Mouse (Mus musculus) granulocyte monocyte progenitor cell, adult 5-6 weeks (primary cell): ENCODE measurements around the gene Samd4. TPM values are rescaled to one million over a fixed set of nuclear protein-coding genes. Genes with fewer than 3 reads are reported as not detected.

Experiments used
- ATAC-seq: replicated peaks from 2 replicates; pipeline ENCODE4 v1.8.0; 2016; ENCODE audit warnings: mild to moderate bottlenecking, moderate TSS enrichment, inconsistent platforms; ENCODE audit not compliant: poor library complexity, severe bottlenecking
- total RNA-seq, 2 experiments: library from RNA; stranded (forward) in 1 of 2; stranded (reverse) in 1 of 2; fragments of 200-712, 200-1000 nt in 1 of 2; fragments of >200 nt in 1 of 2; fragmentation: Nextera tagmentation in 1 of 2; gene quantifications; 2 replicates each; pipeline ENCODE4 v1.2.3; 2014 to 2017

Samd4 gene
- total RNA-seq, 2 experiments from 2014 or later: not detected

DNA sequence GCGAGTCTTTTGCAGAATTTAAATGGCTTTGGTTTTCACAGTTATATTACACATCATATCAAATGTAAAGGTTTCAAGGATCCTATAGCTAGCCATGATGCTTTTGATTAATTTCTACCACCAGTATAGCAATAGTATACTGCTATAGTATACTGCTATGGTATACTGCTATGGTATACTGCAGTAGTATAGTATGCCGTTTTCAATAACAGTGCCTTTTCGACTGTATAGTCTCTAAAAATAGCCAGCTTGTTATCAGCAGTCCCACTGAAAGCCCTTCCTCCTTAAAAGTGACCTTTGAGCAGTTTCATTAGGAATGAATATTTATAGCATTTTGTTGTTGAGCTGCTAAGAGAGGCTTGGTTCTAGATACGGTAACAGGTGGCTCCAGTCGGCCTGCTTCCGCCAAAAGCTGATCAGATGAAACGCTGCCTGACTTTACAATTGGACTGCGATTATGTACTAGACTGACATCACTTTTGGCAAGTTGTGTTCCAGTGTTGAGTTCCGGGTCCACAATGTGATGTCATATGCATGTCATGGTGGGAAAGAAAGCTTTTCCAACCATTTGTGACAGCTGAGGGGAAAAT lies 19.9 kb downstream of the Samd4 start:
- ATAC-seq: no peak

DNA sequence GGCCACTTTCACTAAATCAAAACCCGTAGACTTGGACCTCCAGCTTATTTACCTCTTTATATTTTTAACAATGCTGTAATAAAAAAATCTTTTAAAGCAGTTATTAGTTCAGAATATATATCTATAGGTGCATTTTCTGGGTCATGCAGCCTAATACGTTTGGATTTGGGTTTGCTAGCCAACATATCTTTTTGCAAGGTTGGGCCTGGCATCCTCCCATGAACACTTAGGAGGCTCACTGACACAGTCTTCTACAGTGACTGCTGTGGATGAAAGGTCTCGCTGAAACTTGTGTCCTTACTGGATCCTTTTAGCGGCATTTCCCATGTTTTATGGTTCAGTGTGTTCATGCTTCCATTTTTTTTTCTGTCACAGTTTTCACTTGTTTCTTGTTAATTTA lies 21.6 kb downstream of the Samd4 start:
- no peak for ATAC-seq

GRCm38 (mm10) chr14:46908858-46909257 lies 26.2 kb downstream of the Samd4 start:
- no peak for ATAC-seq

- ATAC-seq: peak; percentile 62
These were observed 29.8 kb downstream of the Samd4 start for GRCm38 (mm10) chr14:46912496-46912895.

- ATAC-seq: no peak
These were observed 31.7 kb downstream of the Samd4 start for GRCm38 (mm10) chr14:46914356-46914755.

- ATAC-seq: peak; percentile 66
These were observed 32.9 kb downstream of the Samd4 start for GRCm38 (mm10) chr14:46915555-46915954.

DNA sequence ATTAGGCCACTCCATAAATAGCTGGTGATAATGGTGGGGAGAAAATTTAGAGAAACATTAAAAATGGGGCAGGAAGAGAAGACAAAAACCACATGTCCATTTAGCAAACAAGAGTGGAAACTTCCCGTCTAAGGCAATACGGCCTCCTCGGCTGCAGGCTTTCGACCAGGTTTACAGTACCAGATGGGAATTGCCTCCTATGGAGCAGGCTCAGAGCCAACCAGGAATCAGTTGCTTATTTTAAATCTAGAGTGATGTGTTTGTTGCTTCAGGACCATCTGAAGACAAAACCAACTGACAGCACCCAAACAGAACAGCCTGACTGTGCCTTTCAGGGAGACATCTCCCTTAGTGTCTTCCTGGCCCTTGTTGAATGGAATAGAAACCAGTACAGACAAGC lies 33.9 kb downstream of the Samd4 start:
- no peak for ATAC-seq

DNA sequence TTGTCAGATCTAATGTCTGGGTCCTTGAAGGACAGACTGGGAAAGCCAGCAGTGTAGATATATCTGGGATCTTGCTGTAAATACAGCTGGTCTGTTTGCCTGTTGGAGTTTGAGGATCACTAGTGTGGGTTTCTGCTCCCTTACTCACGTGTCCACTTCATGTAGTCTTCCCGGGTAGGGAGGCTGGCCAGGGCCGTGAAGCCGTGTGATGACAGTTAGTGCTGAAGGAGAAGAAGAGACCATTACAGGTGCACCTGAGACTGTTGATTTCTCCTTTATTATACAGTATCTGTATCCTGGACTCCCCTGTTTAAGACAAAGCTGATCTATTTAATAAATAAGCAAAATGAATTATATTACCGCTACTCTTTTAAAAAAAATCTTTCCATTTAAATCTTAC lies 34.5 kb downstream of the Samd4 start:
- ATAC-seq: no peak

GRCm38 (mm10) chr14:46917581-46917980 lies 34.9 kb downstream of the Samd4 start:
- no peak for ATAC-seq

DNA sequence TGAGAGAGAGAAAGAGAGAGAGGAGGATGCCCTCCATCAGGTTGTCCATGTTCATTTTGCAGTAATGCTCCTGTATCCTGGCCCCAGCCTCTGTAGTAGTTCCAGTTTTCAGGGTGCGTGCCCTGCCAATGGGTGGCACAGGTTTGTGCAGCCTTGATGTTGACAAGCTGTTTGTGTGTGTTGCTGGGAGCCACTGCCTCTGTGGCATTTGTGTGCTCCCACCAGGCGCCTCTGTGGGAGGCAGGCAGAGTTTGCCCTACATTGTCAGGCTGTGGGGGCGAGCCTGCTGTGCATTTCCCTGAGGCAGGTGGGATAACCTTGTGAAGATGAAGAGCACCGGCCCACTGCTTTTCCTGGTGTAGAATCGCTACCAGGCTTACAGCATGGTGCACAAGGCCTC lies 37.8 kb downstream of the Samd4 start:
- ATAC-seq: no peak

DNA sequence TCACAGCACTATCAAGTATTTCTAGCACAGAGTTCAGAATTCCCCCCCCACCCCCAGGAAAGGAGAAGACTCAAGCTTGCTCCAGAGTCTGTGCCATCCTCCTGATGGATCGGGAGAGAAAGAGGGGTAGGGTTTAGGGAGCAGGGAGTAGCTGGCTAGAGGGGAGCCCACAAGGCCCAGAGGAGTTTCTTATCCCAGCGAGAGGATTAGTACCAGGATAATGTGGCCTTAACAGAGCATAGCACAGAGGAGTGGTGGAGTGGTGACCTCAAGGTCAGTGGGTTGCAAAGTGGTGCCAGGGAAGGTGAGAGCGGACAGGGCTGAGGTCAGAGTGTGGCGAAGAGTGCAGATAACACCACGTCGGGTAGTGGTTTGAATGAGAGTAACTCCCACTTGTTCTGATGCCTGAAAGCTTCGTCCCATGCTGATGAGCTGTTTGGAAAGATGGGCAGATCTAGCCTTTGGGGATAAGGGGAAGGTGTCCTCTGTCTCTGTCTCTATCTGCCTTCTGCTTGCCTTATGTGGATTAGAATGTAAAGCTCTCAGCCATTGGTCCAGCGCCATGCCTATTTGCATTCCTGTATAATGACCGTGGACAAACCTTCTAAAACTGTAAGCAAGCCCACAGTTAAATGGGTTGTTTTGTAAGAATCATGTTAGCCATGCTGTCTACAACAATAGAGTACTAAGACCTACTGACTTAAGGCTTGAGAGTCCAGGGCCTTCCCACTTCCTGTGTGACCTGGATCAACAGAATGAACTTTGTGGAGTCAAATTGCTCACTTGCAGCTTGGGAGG lies 38.7 kb downstream of the Samd4 start:
- ATAC-seq: no peak

DNA sequence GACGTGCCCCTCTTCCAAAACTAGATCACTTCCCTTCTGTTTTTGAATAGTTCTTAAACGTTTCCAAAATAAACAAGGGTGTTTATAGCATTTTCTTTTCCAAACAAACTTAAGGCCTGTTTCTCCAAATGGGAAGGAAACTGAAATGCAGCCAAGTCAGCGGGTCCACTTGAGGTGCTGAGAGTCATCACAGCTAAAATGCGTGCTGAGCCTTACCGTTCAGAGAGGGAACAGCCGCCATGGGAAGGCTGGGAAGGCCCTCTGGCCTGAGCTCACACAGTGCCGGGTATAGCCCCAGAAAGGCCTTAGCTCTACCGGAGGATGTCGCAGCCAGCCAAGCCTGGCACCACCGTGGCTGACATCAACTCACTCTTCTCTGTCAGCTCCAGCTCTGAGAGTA lies 41.3 kb downstream of the Samd4 start:
- no peak for ATAC-seq

GRCm38 (mm10) chr14:46924422-46924821 lies 41.8 kb downstream of the Samd4 start:
- ATAC-seq: peak; percentile 73

DNA sequence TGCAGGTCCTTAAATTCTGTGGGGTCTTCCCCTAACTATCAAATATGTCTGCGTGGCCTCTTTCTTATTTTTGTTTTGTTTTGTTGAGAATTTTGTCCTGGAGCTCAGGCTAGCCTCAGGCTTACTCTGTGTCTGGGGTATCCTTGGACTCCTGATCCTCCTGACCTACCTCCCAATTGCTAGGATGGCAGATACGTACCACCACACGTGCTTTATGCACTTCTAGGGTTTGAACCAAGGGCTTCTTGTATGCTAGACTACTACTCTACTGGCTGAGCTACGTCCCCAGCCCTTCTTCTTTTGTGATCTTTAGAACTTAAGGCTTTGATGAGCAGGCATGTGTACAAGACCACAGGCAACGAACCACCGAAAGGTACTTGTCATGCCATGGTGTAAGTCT lies 45.9 kb downstream of the Samd4 start:
- no peak for ATAC-seq

GRCm38 (mm10) chr14:46932121-46932520 lies 49.5 kb downstream of the Samd4 start:
- no peak for ATAC-seq

DNA sequence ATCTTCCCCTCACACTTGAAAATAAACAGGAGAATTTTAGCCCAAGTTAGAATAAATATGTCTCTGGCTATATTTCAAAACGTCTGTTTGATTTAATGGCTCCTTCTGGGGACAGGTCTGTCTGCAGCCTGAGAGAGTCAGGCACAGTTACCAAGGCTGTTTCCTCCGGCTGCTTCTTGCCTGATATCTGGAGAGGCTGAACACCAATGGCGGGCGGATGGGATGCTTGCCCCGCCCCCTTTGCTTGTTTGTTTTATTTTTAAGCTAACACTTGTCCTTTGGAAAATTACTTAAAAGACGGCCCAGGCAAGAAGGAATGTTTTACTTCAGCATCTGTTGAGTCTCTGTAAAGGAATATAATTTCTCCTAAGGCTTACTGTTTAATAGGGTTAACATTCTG lies 50.1 kb downstream of the Samd4 start:
- no peak for ATAC-seq

GRCm38 (mm10) chr14:46941077-46941476 lies 58.4 kb downstream of the Samd4 start:
- ATAC-seq: no peak

- ATAC-seq: peak; percentile 67
These were observed 59.5 kb downstream of the Samd4 start for GRCm38 (mm10) chr14:46941896-46942812.

- ATAC-seq: no peak
These were observed 61.8 kb downstream of the Samd4 start for GRCm38 (mm10) chr14:46944411-46944810.

DNA sequence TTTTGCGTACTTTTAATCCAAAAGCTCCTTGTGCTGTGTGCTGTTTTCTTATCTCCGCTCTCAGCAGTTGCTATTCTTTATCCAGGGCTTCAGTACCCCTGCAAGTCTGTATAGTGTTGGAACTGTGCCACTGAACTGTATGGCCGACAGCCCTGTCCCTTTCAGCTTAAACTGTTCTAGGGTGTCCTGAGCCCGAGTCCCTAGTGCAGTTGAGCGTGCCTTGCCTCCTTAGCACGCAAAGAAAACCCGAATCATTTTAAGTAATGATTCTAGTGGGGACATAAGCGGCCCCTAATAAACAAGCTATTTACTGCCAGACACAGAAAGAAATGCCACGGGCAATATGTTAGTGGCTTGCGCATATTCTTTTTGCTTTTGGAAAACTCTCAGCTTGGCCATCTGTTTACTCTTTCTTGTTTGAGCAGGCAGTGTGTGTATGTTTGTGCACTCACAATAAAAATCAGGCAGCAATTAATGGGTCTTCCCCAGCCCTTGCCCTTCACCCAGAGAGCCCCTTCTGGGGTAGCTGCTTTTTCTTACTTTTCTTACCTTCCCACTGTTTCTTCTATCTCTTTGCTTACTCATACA lies 63.3 kb downstream of the Samd4 start:
- no peak for ATAC-seq

DNA sequence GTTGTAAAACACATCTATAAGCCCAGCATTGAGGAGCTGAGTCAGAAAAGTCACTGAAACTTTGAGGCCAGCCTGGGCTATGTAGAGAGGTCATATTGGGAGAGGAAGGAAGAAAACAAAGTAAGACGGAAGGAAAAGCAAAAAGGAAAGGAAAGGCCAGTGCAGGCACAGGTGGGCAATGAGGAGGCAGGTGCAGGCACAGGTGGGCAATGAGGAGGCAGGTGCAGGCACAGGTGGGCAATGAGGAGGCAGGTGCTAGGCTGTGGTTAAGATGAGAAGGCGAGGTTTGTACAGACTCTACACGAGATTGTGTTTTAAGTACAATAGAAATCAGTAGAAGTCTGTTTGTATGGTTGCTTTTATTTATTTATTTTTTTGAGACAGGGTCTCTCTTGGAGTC lies 65.0 kb downstream of the Samd4 start:
- ATAC-seq: no peak
